Mouse (Mus musculus) MEL (cell line): ENCODE data around the gene Rora. TPM values are rescaled to one million over a fixed set of nuclear protein-coding genes. Genes with fewer than 3 reads are reported as not detected.

Experiments
- DNase-seq: peaks from one replicate; pipeline ENCODE4 v3.0.0; 2011; ENCODE audit warnings: low read depth, low spot score
- H3K27ac ChIP-seq: 2 replicates; pipeline ENCODE4 v1.5.1; 2012; ENCODE audit warnings: low read depth, mild to moderate bottlenecking, control low read depth, low read length, moderate library complexity; ENCODE audit not compliant: control insufficient read depth
- H3K27me3 ChIP-seq, 2 experiments: fragments of 150-350 bp in 1 of 2; sonication (generic) in 1 of 2; 2 replicates each; pipeline ENCODE4 v1.6.1; 2012; ENCODE audit warnings: low read length in 2 of 2, mild to moderate bottlenecking in 2 of 2, improper control_type of control experiment in 1 of 2, moderate library complexity in 1 of 2; ENCODE audit not compliant: insufficient read depth in 2 of 2, control insufficient read depth in 1 of 2
- H3K36me3 ChIP-seq, 2 experiments: 2 replicates each; pipeline ENCODE4 v1.6.1; 2012 to 2014; ENCODE audit warnings: low read length in 2 of 2, improper control_type of control experiment in 1 of 2, inconsistent platforms in 1 of 2, mild to moderate bottlenecking in 1 of 2; ENCODE audit not compliant: insufficient read depth in 2 of 2, control insufficient read depth in 1 of 2
- H3K4me1 ChIP-seq, 2 experiments: fragments of 150-350 bp in 1 of 2; sonication (generic) in 1 of 2; 2 replicates each; pipeline ENCODE4 v1.6.1; 2012; ENCODE audit warnings: low read length in 2 of 2, improper control_type of control experiment in 1 of 2, mild to moderate bottlenecking in 1 of 2; ENCODE audit not compliant: insufficient read depth in 2 of 2, control insufficient read depth in 1 of 2
- H3K4me3 ChIP-seq, 2 experiments: fragments of 150-350 bp in 1 of 2; sonication (generic) in 1 of 2; 2 replicates each; pipeline ENCODE4 v1.5.1; 2012; ENCODE audit warnings: low read depth in 2 of 2, low read length in 2 of 2, mild to moderate bottlenecking in 2 of 2, moderate library complexity in 2 of 2, control low read depth in 1 of 2, improper control_type of control experiment in 1 of 2; ENCODE audit not compliant: control insufficient read depth in 1 of 2, insufficient read depth in 1 of 2
- H3K79me2 ChIP-seq: 2 replicates; pipeline ENCODE4 v1.6.1; 2012; ENCODE audit warnings: mild to moderate bottlenecking, low read length, moderate library complexity; ENCODE audit not compliant: control insufficient read depth, poor library complexity, insufficient read depth
- H3K9ac ChIP-seq: 2 replicates; pipeline ENCODE4 v1.6.1; 2012; ENCODE audit warnings: low read depth, mild to moderate bottlenecking, control low read depth, low read length, moderate library complexity; ENCODE audit not compliant: control insufficient read depth, poor library complexity, severe bottlenecking
- H3K9me3 ChIP-seq: fragments of 150-350 bp; sonication (generic); replicated peaks from 2 replicates; pipeline ENCODE4 v1.6.1; 2012; ENCODE audit warnings: mild to moderate bottlenecking, low read length, improper control_type of control experiment, moderate library complexity; ENCODE audit not compliant: insufficient read depth
- BHLHE40 ChIP-seq: IDR thresholded peaks from 2 replicates; pipeline ENCODE4 v1.6.1; 2012; ENCODE audit warnings: low read depth, mild to moderate bottlenecking, inconsistent platforms, low read length, improper control_type of control experiment, borderline replicate concordance
- CHD1 ChIP-seq: IDR thresholded peaks from 2 replicates; pipeline ENCODE4 v1.6.1; 2012; ENCODE audit warnings: low read depth, mild to moderate bottlenecking, inconsistent platforms, low read length, improper control_type of control experiment
- CHD2 ChIP-seq: IDR thresholded peaks from 2 replicates; pipeline ENCODE4 v1.6.1; 2011; ENCODE audit warnings: low read length, improper control_type of control experiment
- CTCF ChIP-seq, 3 experiments: IDR thresholded peaks in 2 of 3; conservative IDR thresholded peaks in 1 of 3; 2 replicates each; pipeline ENCODE4 v1.5.1; 2011 to 2012; ENCODE audit warnings: low read length in 3 of 3, low read depth in 2 of 3, mild to moderate bottlenecking in 2 of 3, improper control_type of control experiment in 1 of 3, inconsistent platforms in 1 of 3, mixed read lengths in 1 of 3, moderate library complexity in 1 of 3; ENCODE audit not compliant: control insufficient read depth in 1 of 3, insufficient read depth in 1 of 3, poor library complexity in 1 of 3, severe bottlenecking in 1 of 3
- ETS1 ChIP-seq: IDR thresholded peaks from 2 replicates; pipeline ENCODE4 v1.6.1; 2012; ENCODE audit warnings: low read depth, mild to moderate bottlenecking, inconsistent platforms, low read length, improper control_type of control experiment, moderate library complexity
- GABPA ChIP-seq: IDR thresholded peaks from 2 replicates; pipeline ENCODE4 v1.6.1; 2012; ENCODE audit warnings: low read depth, mild to moderate bottlenecking, inconsistent platforms, low read length, improper control_type of control experiment, moderate library complexity
- GATA1 ChIP-seq: IDR thresholded peaks from 2 replicates; pipeline ENCODE4 v1.6.1; 2011; ENCODE audit warnings: low read depth, low read length, improper control_type of control experiment
- HCFC1 ChIP-seq: IDR thresholded peaks from 2 replicates; pipeline ENCODE4 v1.6.1; 2012; ENCODE audit warnings: low read depth, mild to moderate bottlenecking, inconsistent platforms, low read length, improper control_type of control experiment, moderate library complexity
- KAT2A ChIP-seq: conservative IDR thresholded peaks from 2 replicates; pipeline ENCODE4 v1.6.1; 2012; ENCODE audit warnings: low read depth, low read length, improper control_type of control experiment, inconsistent platforms
- MAX ChIP-seq: IDR thresholded peaks from 2 replicates; pipeline ENCODE4 v1.6.1; 2011; ENCODE audit warnings: low read length, improper control_type of control experiment
- MAZ ChIP-seq: IDR thresholded peaks from 2 replicates; pipeline ENCODE4 v1.6.1; 2012; ENCODE audit warnings: low read depth, mild to moderate bottlenecking, inconsistent platforms, low read length, improper control_type of control experiment
- MEF2A ChIP-seq: IDR thresholded peaks from 2 replicates; pipeline ENCODE4 v1.6.1; 2014; ENCODE audit warnings: low read depth, mild to moderate bottlenecking, inconsistent platforms, low read length, improper control_type of control experiment; ENCODE audit not compliant: poor library complexity, insufficient replicate concordance, severe bottlenecking; ENCODE audit errors: extremely low read depth
- MYB ChIP-seq: IDR thresholded peaks from 2 replicates; pipeline ENCODE4 v1.6.1; 2011; ENCODE audit warnings: mild to moderate bottlenecking, low read depth, low read length, improper control_type of control experiment
- NRF1 ChIP-seq: IDR thresholded peaks from 2 replicates; pipeline ENCODE4 v1.6.1; 2014; ENCODE audit warnings: low read depth, mild to moderate bottlenecking, inconsistent platforms, low read length, improper control_type of control experiment, moderate library complexity; ENCODE audit not compliant: poor library complexity, insufficient read depth, severe bottlenecking
- RCOR1 ChIP-seq: IDR thresholded peaks from 2 replicates; pipeline ENCODE4 v1.6.1; 2012; ENCODE audit warnings: low read depth, mild to moderate bottlenecking, inconsistent platforms, low read length, improper control_type of control experiment
- SIN3A ChIP-seq: IDR thresholded peaks from 2 replicates; pipeline ENCODE4 v1.6.1; 2012; ENCODE audit warnings: low read length, improper control_type of control experiment, inconsistent platforms
- TBP ChIP-seq: IDR thresholded peaks from 2 replicates; pipeline ENCODE4 v1.8.0; 2011; ENCODE audit warnings: low read depth, low read length, improper control_type of control experiment
- USF1 ChIP-seq: IDR thresholded peaks from 2 replicates; pipeline ENCODE4 v1.6.1; 2014; ENCODE audit warnings: low read depth, mild to moderate bottlenecking, inconsistent platforms, low read length, improper control_type of control experiment, moderate library complexity
- USF2 ChIP-seq, 2 experiments: IDR thresholded peaks; 2 replicates each; pipeline ENCODE4 v1.6.1; 2011 to 2012; ENCODE audit warnings: improper control_type of control experiment in 2 of 2, low read length in 2 of 2, borderline replicate concordance in 1 of 2, inconsistent platforms in 1 of 2, low read depth in 1 of 2, mild to moderate bottlenecking in 1 of 2; ENCODE audit not compliant: insufficient read depth in 1 of 2
- ZC3H11A ChIP-seq: IDR thresholded peaks from 2 replicates; pipeline ENCODE4 v1.6.1; 2012; ENCODE audit warnings: low read depth, mild to moderate bottlenecking, inconsistent platforms, low read length, improper control_type of control experiment
- ZNF384 ChIP-seq: IDR thresholded peaks from 2 replicates; pipeline ENCODE4 v1.6.1; 2012; ENCODE audit warnings: low read depth, mild to moderate bottlenecking, inconsistent platforms, low read length, improper control_type of control experiment
- polyA plus RNA-seq, 2 experiments: library from polyadenylated mRNA; stranded (reverse) in 1 of 2; unstranded in 1 of 2; fragments of >175 nt in 1 of 2; fragments of >200 nt in 1 of 2; gene quantifications; 2 replicates each; pipeline versions ENCODE4 v1.2.1 to v1.2.4; 2012; ENCODE audit warnings: low replicate concordance in 2 of 2, low read depth in 1 of 2; ENCODE audit not compliant: insufficient read length in 2 of 2, insufficient read depth in 1 of 2, missing spikeins in 1 of 2
- total RNA-seq: library from RNA; depleted of rRNA; stranded (reverse); fragments of 300-350 nt; gene quantifications from 2 replicates; pipeline ENCODE4 v1.2.3, GENCODE M21; 2012

The Rora gene
- total and polyA plus RNA-seq, 3 experiments, result not detected

GRCm38 (mm10) chr9:68935611-68936010 is 282.0 kb downstream of the Rora start:
- Histone ChIP-seq H3K9ac (no peak overlapping the region), H3K79me2 (no peaks in the 10 kb centered on the region), H3K36me3 (no peaks in the 10 kb centered on the region)
- no peak for DNase-seq
- TF ChIP-seq BHLHE40, result no peak
- TF ChIP-seq, all 39 proteins: peak for 0
- Histone ChIP-seq H3K4me1 (no peaks in the 10 kb centered on the region), H3K9me3 (no peaks in the 10 kb centered on the region), H3K27me3 (no peaks in the 10 kb centered on the region), H3K4me3 (no peak overlapping the region), H3K27ac (no peak overlapping the region)

- H3K4me3 ChIP-seq, result no peak overlapping the region
- TF ChIP-seq HCFC1, result no peak
- no peak for TF ChIP-seq MYB
- TF ChIP-seq CHD2, result no peak
- no peak for TF ChIP-seq RCOR1
- TF ChIP-seq ETS1, result no peak
- no peaks in the 10 kb centered on the region for H3K4me1 ChIP-seq
- no peak for DNase-seq
- H3K79me2 ChIP-seq, result no peaks in the 10 kb centered on the region
- no peaks in the 10 kb centered on the region for H3K27me3 ChIP-seq
- H3K27ac ChIP-seq, result no peak overlapping the region
- H3K9ac ChIP-seq, result no peak overlapping the region
- no peaks in the 10 kb centered on the region for H3K36me3 ChIP-seq
- H3K9me3 ChIP-seq, result no peaks in the 10 kb centered on the region
Observed at GRCm38 (mm10) chr9:68941037-68941436, 287.5 kb downstream of the Rora start.

DNA sequence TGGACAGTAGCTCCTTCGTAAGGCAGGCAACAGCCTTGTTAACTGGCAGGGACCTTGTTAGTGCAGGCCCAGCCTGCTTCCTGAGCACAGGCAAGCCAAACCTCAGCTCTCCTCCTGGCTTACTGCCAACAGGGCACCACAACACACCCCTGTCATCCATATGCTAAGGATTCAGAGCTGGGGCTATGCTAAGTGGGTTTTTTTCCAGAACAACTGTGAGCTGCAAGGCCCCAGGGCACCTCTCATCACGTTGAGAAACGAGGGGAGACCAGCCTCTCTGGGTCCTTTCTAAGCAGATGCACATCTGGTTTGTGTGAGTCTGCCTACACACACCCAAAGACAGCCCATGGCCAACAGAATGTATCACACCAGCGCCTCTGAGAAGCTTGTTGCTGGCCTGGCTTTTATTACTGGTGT is 289.0 kb downstream of the Rora start:
- H3K27ac ChIP-seq, result no peak overlapping the region
- no peaks in the 10 kb centered on the region for H3K36me3 ChIP-seq
- TF ChIP-seq MAZ, result no peak
- no peak for TF ChIP-seq CHD2
- TF ChIP-seq USF1, result no peak
- TF ChIP-seq NRF1, result no peak
- no peak for TF ChIP-seq MAX
- TF ChIP-seq GATA1, result no peak
- no peak for TF ChIP-seq CHD1
- no peak for TF ChIP-seq ZNF384
- no peak for TF ChIP-seq GABPA
- no peak for TF ChIP-seq USF2 (IDR thresholded peaks at IDR 0.05; ENCODE audit: borderline replicate concordance in 1 of 2, insufficient read depth in 1 of 2, low read depth in 1 of 2, low read length in 2 of 2)
- no peak for TF ChIP-seq RCOR1
- no peak for TF ChIP-seq SIN3A
- TF ChIP-seq ZC3H11A, result no peak
- no peak for TF ChIP-seq TBP
- no peak for TF ChIP-seq MEF2A
- no peak for TF ChIP-seq CTCF (IDR thresholded peaks at IDR 0.05 in 2 of 3, conservative IDR thresholded peaks at IDR 0.05 in 1 of 3; ENCODE audit: control insufficient read depth in 1 of 3, insufficient read depth in 1 of 3, low read depth in 2 of 3, low read length in 3 of 3, poor library complexity in 1 of 3, severe bottlenecking in 1 of 3)
- no peak for TF ChIP-seq KAT2A
- no peaks in the 10 kb centered on the region for H3K4me1 ChIP-seq
- H3K27me3 ChIP-seq, result no peaks in the 10 kb centered on the region
- no peak overlapping the region for H3K4me3 ChIP-seq
- no peak overlapping the region for H3K9ac ChIP-seq
- H3K9me3 ChIP-seq, result no peaks in the 10 kb centered on the region
- no peaks in the 10 kb centered on the region for H3K79me2 ChIP-seq
- no peak for DNase-seq
